Mouse (Mus musculus): Measurements from ENCODE around the gene Cdh4. TPM values are rescaled to one million over a fixed set of nuclear protein-coding genes. Genes with fewer than 3 reads are reported as not detected.
A peak's percentile ranks its signal among the peaks of the same experiment; 100 is the strongest.

The Cdh4 gene
- 23.0 and 25.8 TPM in 2 replicates for polyA plus RNA-seq (2015; fragmentation: Nextera tagmentation; extraction: Ambion mirVana)

GRCm38 (mm10) chr2:179442191-179442540 is at the start of gene Cdh4:
Cdh4 (plus strand) TSS chr2:179442431.
- H3K4me2 ChIP-seq (replicated peaks; ENCODE audit: low read depth, low read length): peak within 1 kb of the TSS; percentile 93
- peaks cover 27% of the 10 kb centered on the region for H3K4me1 ChIP-seq (ENCODE audit: insufficient read depth, low read length)
- WGBS: under 1% methylated on average over 37 of the region's 40 CpGs
- peak within 1 kb of the TSS; percentile 70 for H3K27ac ChIP-seq (ENCODE audit: low read length)
- no peaks in the 10 kb centered on the region; the same call in 1 of the 2 replicates for H3K9me3 ChIP-seq (ENCODE audit: low read length)
- H3K27me3 ChIP-seq (ENCODE audit: insufficient read depth, low read length): peaks cover 21% of the 10 kb centered on the region; the same call in 1 of the 2 replicates
- ATAC-seq (ENCODE audit: low FRiP score, low TSS enrichment): peak; percentile 90
- peak within 1 kb of the TSS; percentile 73 for H3K4me3 ChIP-seq (ENCODE audit: low read length)
- H3K36me3 ChIP-seq (ENCODE audit: insufficient read depth, low read length): no peaks in the 10 kb centered on the region
- peak within 1 kb of the TSS; percentile 71 for H3K9ac ChIP-seq (replicated peaks; ENCODE audit: low read length)

GRCm38 (mm10) chr2:179395442-179395841 is 46.8 kb upstream of the Cdh4 start:
- Histone ChIP-seq H3K4me3 (ENCODE audit: low read length) (no peak overlapping the region), H3K27ac (ENCODE audit: low read length) (no peak overlapping the region), H3K36me3 (ENCODE audit: insufficient read depth, low read length) (no peaks in the 10 kb centered on the region), H3K9me3 (ENCODE audit: low read length) (peaks cover 4% of the 10 kb centered on the region; the same call in 1 of the 2 replicates), H3K4me1 (ENCODE audit: insufficient read depth, low read length) (no peaks in the 10 kb centered on the region), H3K9ac (replicated peaks; ENCODE audit: low read length) (no peak overlapping the region), H3K27me3 (ENCODE audit: insufficient read depth, low read length) (no peaks in the 10 kb centered on the region), H3K4me2 (replicated peaks; ENCODE audit: low read depth, low read length) (no peak overlapping the region)
- WGBS: 61% methylated on average over 5 of the region's 5 CpGs
- no peak for ATAC-seq (ENCODE audit: low FRiP score, low TSS enrichment)

GRCm38 (mm10) chr2:179399645-179400249 is 42.5 kb upstream of the Cdh4 start:
- H3K27ac ChIP-seq (ENCODE audit: low read length): no peak overlapping the region
- no peaks in the 10 kb centered on the region for H3K4me1 ChIP-seq (ENCODE audit: insufficient read depth, low read length)
- 80% methylated on average over 14 of the region's 14 CpGs for WGBS
- H3K27me3 ChIP-seq (ENCODE audit: insufficient read depth, low read length): no peaks in the 10 kb centered on the region
- no peak for ATAC-seq (ENCODE audit: low FRiP score, low TSS enrichment)
- H3K4me3 ChIP-seq (ENCODE audit: low read length): no peak overlapping the region
- H3K36me3 ChIP-seq (ENCODE audit: insufficient read depth, low read length): no peaks in the 10 kb centered on the region
- peaks cover 4% of the 10 kb centered on the region; the same call in 1 of the 2 replicates for H3K9me3 ChIP-seq (ENCODE audit: low read length)
- H3K9ac ChIP-seq (replicated peaks; ENCODE audit: low read length): no peak overlapping the region
- no peak overlapping the region for H3K4me2 ChIP-seq (replicated peaks; ENCODE audit: low read depth, low read length)

GRCm38 (mm10) chr2:179410866-179411561 is 31.2 kb upstream of the Cdh4 start:
- H3K36me3 ChIP-seq (ENCODE audit: insufficient read depth, low read length): no peaks in the 10 kb centered on the region
- H3K4me1 ChIP-seq (ENCODE audit: insufficient read depth, low read length): no peaks in the 10 kb centered on the region
- H3K27ac ChIP-seq (ENCODE audit: low read length): no peak overlapping the region
- H3K4me2 ChIP-seq (replicated peaks; ENCODE audit: low read depth, low read length): no peak overlapping the region
- H3K9ac ChIP-seq (replicated peaks; ENCODE audit: low read length): no peak overlapping the region
- 0 out of 2 replicates have a peak, but pooled peaks cover 2% of the 10 kb centered on the region for H3K9me3 ChIP-seq (ENCODE audit: low read length)
- ATAC-seq (ENCODE audit: low FRiP score, low TSS enrichment): no peak
- H3K27me3 ChIP-seq (ENCODE audit: insufficient read depth, low read length): no peaks in the 10 kb centered on the region
- WGBS: 56% methylated on average over 8 of the region's 8 CpGs
- H3K4me3 ChIP-seq (ENCODE audit: low read length): no peak overlapping the region

GRCm38 (mm10) chr2:179412966-179413365 is 29.3 kb upstream of the Cdh4 start:
- WGBS: 68% methylated on average over 2 of the region's 2 CpGs
- Histone ChIP-seq H3K4me3 (ENCODE audit: low read length) (no peak overlapping the region), H3K4me2 (replicated peaks; ENCODE audit: low read depth, low read length) (no peak overlapping the region), H3K4me1 (ENCODE audit: insufficient read depth, low read length) (no peaks in the 10 kb centered on the region), H3K27me3 (ENCODE audit: insufficient read depth, low read length) (no peaks in the 10 kb centered on the region), H3K36me3 (ENCODE audit: insufficient read depth, low read length) (no peaks in the 10 kb centered on the region), H3K9me3 (ENCODE audit: low read length) (0 out of 2 replicates have a peak, but pooled peaks cover 2% of the 10 kb centered on the region), H3K9ac (replicated peaks; ENCODE audit: low read length) (no peak overlapping the region), H3K27ac (ENCODE audit: low read length) (no peak overlapping the region)
- no peak for ATAC-seq (ENCODE audit: low FRiP score, low TSS enrichment)

- H3K9ac ChIP-seq (replicated peaks; ENCODE audit: low read length): no peak overlapping the region
- no peak overlapping the region for H3K4me2 ChIP-seq (replicated peaks; ENCODE audit: low read depth, low read length)
- ATAC-seq (ENCODE audit: low FRiP score, low TSS enrichment): peak; percentile 64; the same call in 1 of the 2 replicates
- H3K4me3 ChIP-seq (ENCODE audit: low read length): no peak overlapping the region
- H3K4me1 ChIP-seq (ENCODE audit: insufficient read depth, low read length): no peaks in the 10 kb centered on the region
- H3K27ac ChIP-seq (ENCODE audit: low read length): no peak overlapping the region
- 0 out of 2 replicates have a peak, but pooled peaks cover 2% of the 10 kb centered on the region for H3K9me3 ChIP-seq (ENCODE audit: low read length)
- no peaks in the 10 kb centered on the region for H3K27me3 ChIP-seq (ENCODE audit: insufficient read depth, low read length)
- H3K36me3 ChIP-seq (ENCODE audit: insufficient read depth, low read length): no peaks in the 10 kb centered on the region
- 70% methylated on average over 11 of the region's 11 CpGs for WGBS
Observed at GRCm38 (mm10) chr2:179414253-179414652, 28.0 kb upstream of the Cdh4 start.

- Histone ChIP-seq H3K27me3 (ENCODE audit: insufficient read depth, low read length) (no peaks in the 10 kb centered on the region), H3K27ac (ENCODE audit: low read length) (no peak overlapping the region), H3K9me3 (ENCODE audit: low read length) (no peaks in the 10 kb centered on the region), H3K9ac (replicated peaks; ENCODE audit: low read length) (no peak overlapping the region), H3K4me1 (ENCODE audit: insufficient read depth, low read length) (no peaks in the 10 kb centered on the region), H3K4me2 (replicated peaks; ENCODE audit: low read depth, low read length) (no peak overlapping the region), H3K36me3 (ENCODE audit: insufficient read depth, low read length) (no peaks in the 10 kb centered on the region), H3K4me3 (ENCODE audit: low read length) (no peak overlapping the region)
- no peak for ATAC-seq (ENCODE audit: low FRiP score, low TSS enrichment)
- 89% methylated on average over 9 of the region's 9 CpGs for WGBS
Observed at GRCm38 (mm10) chr2:179414704-179415103, 27.5 kb upstream of the Cdh4 start.

- Histone ChIP-seq H3K4me2 (replicated peaks; ENCODE audit: low read depth, low read length) (no peak overlapping the region), H3K9me3 (ENCODE audit: low read length) (no peaks in the 10 kb centered on the region), H3K4me1 (ENCODE audit: insufficient read depth, low read length) (no peaks in the 10 kb centered on the region), H3K9ac (replicated peaks; ENCODE audit: low read length) (no peak overlapping the region), H3K36me3 (ENCODE audit: insufficient read depth, low read length) (no peaks in the 10 kb centered on the region), H3K4me3 (ENCODE audit: low read length) (no peak overlapping the region), H3K27me3 (ENCODE audit: insufficient read depth, low read length) (no peaks in the 10 kb centered on the region), H3K27ac (ENCODE audit: low read length) (no peak overlapping the region)
- 41% methylated on average over 8 of the region's 8 CpGs for WGBS
- ATAC-seq (ENCODE audit: low FRiP score, low TSS enrichment): no peak
Observed at GRCm38 (mm10) chr2:179415892-179416403, 26.3 kb upstream of the Cdh4 start.

GRCm38 (mm10) chr2:179416587-179417227 is 25.5 kb upstream of the Cdh4 start:
- Histone ChIP-seq H3K4me2 (replicated peaks; ENCODE audit: low read depth, low read length) (no peak overlapping the region), H3K4me3 (ENCODE audit: low read length) (no peak overlapping the region), H3K27me3 (ENCODE audit: insufficient read depth, low read length) (no peaks in the 10 kb centered on the region), H3K27ac (ENCODE audit: low read length) (no peak overlapping the region), H3K9ac (replicated peaks; ENCODE audit: low read length) (no peak overlapping the region), H3K9me3 (ENCODE audit: low read length) (no peaks in the 10 kb centered on the region), H3K36me3 (ENCODE audit: insufficient read depth, low read length) (no peaks in the 10 kb centered on the region), H3K4me1 (ENCODE audit: insufficient read depth, low read length) (no peaks in the 10 kb centered on the region)
- 68% methylated on average over 16 of the region's 16 CpGs for WGBS
- ATAC-seq (ENCODE audit: low FRiP score, low TSS enrichment): no peak

Data from kidney, embryonic 16.5 days (tissue).